Mouse (Mus musculus): ENCODE data around the gene Tmem190.

GRCm38 (mm10) chr7:4747156-4747899, 35.4 kb upstream of the Tmem190 start:
- TF ChIP-seq CTCF (IDR thresholded peaks at IDR 0.05; ENCODE audit: low read depth) (no peak), EP300 (IDR thresholded peaks at IDR 0.05; ENCODE audit: low read depth) (no peak)
